Mouse (Mus musculus) cerebellum, adult 2 months (tissue): ENCODE data around the gene Fam32a.

Source experiments
- CTCF ChIP-seq: fragments of 200-500 bp; IDR thresholded peaks from 2 replicates; pipeline ENCODE4 v1.5.1; 2011; ENCODE audit warnings: low read depth, mild to moderate bottlenecking, control low read depth, low read length, moderate library complexity, borderline replicate concordance; ENCODE audit not compliant: insufficient read depth
- POLR2A ChIP-seq: fragments of 200-500 bp; IDR thresholded peaks from 2 replicates; pipeline ENCODE4 v1.6.1; 2011; ENCODE audit warnings: low read length, control low read depth, borderline replicate concordance; ENCODE audit not compliant: insufficient read depth

GRCm38 (mm10) chr8:72210222-72210621, 9.3 kb upstream of the Fam32a start:
- TF ChIP-seq CTCF (no peak), POLR2A (no peak)
